Mouse (Mus musculus) mouse trophoblast stem cell (cell line): Measurements from ENCODE around the gene Atp1b1.

Experiments used
- in situ Hi-C, 2 experiments: fragments of 300-500 bp; cut with MseI, MboI; formaldehyde crosslinking; loops; 2 replicates in 1 of 2; 3 replicates in 1 of 2; pipeline ENCODE4 v1.15.1; 2025

The Atp1b1 gene

GRCm38 (mm10) chr1:164395131-164395780 is 62.9 kb downstream of the Atp1b1 start:
- in situ Hi-C loops, result no loop called here

GRCm38 (mm10) chr1:164392176-164392575 is 66.0 kb downstream of the Atp1b1 start:
- in situ Hi-C loops, result no loop called here

GRCm38 (mm10) chr1:164389743-164390142 is 68.4 kb downstream of the Atp1b1 start:
- in situ Hi-C loops, result no loop called here
